Mouse (Mus musculus) bone marrow macrophage, adult 2 months (primary cell): ENCODE results near the gene Anxa5. TPM values are rescaled to one million over a fixed set of nuclear protein-coding genes. Genes with fewer than 3 reads are reported as not detected.

Source experiments
- H3K27ac ChIP-seq: 2 replicates; pipeline ENCODE4 v1.5.1; 2012; ENCODE audit warnings: low read depth, low read length; ENCODE audit not compliant: insufficient read depth
- H3K4me1 ChIP-seq: 2 replicates; pipeline ENCODE4 v1.6.1; 2012; ENCODE audit warnings: low read length; ENCODE audit not compliant: control insufficient read depth, insufficient read depth
- H3K4me3 ChIP-seq: 2 replicates; pipeline ENCODE4 v1.5.1; 2012; ENCODE audit warnings: mild to moderate bottlenecking, low read length, moderate library complexity; ENCODE audit not compliant: insufficient read depth
- CTCF ChIP-seq: IDR thresholded peaks from 2 replicates; pipeline ENCODE4 v1.5.1; 2012; ENCODE audit warnings: low read depth, mild to moderate bottlenecking, low read length, moderate library complexity
- POLR2A ChIP-seq: IDR thresholded peaks from 2 replicates; pipeline ENCODE4 v1.6.1; 2012; ENCODE audit warnings: mild to moderate bottlenecking, low read depth, low read length, borderline replicate concordance
- polyA plus RNA-seq: library from polyadenylated mRNA; stranded (reverse); fragments of >200 nt; gene quantifications from 2 replicates; pipeline ENCODE4 v1.2.4, GENCODE M21; 2012; ENCODE audit not compliant: missing spikeins, insufficient read depth, insufficient read length

Anxa5 gene
- 833 and 897 TPM in 2 replicates for polyA plus RNA-seq

DNA sequence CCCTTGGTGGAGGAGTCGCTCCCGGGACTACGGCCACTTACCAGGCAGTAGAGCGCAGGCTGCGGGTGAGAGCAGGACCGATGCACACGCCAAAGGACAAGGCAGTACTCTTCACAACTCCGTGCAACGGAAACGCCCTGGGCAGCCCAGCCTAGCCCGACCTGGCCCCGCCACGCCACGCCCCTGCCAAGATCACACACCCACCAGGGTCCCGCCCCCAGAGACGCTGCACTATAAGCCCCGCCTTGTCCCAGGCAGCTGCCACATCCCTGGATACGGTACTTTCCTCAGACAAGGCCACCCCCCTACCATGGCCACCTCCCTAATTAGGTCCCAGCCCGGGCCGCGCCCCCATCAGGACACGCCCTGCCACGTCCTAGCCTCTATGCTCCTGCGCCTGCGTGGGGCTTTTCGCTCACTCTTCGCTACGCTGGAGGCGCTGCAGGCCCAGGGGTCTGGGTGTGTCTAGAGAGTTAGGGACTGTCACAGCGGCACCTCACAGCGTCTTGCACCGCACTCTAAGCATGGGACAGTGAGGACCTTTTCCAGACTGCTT lies at the start of gene Anxa5, which contains the start of gene 1810062G17Rik:
Gene Anxa5, minus strand, starts transcription at position 363 of the 556 bp plus-strand sequence.
Gene 1810062G17Rik, plus strand, starts transcription at position 406 of the 556 bp plus-strand sequence.
- peak within 1 kb of the TSS; percentile 94 for H3K4me3 ChIP-seq
- peak within 1 kb of the TSS; percentile 98 for H3K27ac ChIP-seq
- TF ChIP-seq CTCF (no peak), POLR2A (0 out of 2 replicates have a peak, but pooled peaks have one; percentile 74)
- peaks cover 26% of the 10 kb centered on the region for H3K4me1 ChIP-seq

DNA sequence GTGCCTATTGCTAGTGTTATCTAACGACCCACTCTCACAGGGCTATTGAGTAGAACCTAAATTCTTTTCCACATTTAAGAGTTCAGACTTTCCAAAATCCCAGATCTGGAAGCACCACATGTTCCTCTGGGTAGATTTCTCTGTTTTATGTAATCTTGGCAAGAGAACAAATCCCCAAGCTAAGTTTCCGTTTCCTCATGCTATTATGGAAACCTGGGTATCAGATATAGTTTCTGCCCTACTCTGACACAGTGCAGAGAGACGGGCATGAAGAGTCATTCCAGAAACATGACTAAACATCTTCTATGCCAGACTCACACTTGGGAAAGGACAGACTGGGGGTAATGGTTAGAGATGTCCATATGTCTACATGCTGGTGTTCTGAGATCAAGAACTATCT lies 48.8 kb upstream of the Anxa5 start:
- TF ChIP-seq POLR2A (no peak), CTCF (no peak)
- Histone ChIP-seq H3K4me1 (no peaks in the 10 kb centered on the region), H3K4me3 (no peak overlapping the region), H3K27ac (no peak overlapping the region)

DNA sequence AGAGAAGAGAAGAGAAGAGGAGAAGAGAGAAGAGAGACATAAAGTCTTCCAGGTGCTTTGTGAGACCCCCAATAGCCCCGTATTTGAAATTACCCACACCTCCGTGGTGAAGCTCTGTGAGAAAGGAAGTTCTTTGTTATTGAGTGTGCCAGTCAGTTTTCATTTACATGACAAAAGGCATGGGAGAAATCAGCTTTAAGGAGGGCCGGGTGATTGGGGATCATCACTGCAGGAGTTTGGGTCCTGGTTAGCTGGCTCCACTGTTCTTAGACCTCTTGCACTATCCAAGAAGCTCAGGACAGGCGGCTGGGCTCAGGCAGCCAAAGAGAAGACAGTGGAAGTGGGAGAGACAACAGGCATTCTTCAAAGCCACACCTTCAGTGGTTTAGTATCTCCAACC lies 46.4 kb upstream of the Anxa5 start:
- TF ChIP-seq CTCF (no peak), POLR2A (no peak)

DNA sequence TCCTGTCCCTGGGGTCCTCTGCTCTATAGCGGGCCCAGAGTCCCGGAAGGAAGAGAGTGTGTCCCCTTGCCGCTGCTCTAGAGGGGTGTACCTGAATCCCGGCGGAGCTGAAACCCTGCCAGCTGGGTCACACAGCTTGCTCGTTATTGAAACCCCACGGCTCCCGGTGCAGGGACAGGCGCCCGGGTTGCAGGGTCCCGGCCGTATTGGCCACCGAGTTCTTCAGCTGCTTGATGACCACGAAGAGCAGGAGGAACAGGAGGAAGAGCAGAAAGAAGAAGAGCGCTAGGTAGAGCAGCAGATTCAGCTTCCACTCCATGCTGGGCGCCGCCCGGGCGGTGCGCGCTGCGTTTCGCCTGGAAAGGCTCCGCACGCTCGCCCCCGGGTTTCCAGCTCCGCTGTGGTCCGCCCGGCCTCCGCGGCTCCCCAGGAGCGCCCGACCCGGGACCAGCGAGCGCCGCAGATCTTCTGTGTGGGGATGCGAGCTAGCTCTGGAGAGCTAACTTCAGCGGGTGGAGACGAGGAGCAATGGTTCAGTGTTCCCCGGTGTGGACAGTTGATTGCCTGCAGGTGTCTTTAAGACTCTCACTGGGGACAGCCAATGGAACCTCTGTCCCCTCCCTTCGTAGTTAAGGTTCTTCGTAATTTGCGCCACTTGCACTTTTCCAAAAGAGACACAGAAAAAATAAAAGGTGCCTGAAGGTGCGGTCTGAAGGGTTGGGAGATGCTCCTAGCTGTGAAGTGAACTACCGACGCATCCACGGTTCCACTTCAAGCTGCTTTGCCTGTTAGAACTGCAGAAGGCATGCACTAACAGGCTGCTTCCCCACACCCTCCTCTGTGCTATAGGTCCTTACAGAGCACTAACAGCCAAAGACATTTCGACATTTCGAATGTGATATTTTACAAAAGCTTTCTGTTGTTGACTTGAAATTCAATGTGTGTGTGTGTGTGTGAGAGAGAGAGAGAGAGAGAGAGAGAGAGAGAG lies 45.7 kb upstream of the Anxa5 start, which contains the start of gene Gm11549:
Gene Gm11549, minus strand, starts transcription at position 741 of the 988 bp plus-strand sequence.
- H3K27ac ChIP-seq: no peak within 1 kb of the TSS
- H3K4me3 ChIP-seq: peak within 1 kb of the TSS; percentile 37
- TF ChIP-seq CTCF (no peak), POLR2A (no peak)
- no peaks in the 10 kb centered on the region for H3K4me1 ChIP-seq

More for the DNA sequence above, 46.4 kb upstream of the Anxa5 start:
- Histone ChIP-seq H3K4me3 (no peak overlapping the region), H3K27ac (no peak overlapping the region), H3K4me1 (no peaks in the 10 kb centered on the region)

DNA sequence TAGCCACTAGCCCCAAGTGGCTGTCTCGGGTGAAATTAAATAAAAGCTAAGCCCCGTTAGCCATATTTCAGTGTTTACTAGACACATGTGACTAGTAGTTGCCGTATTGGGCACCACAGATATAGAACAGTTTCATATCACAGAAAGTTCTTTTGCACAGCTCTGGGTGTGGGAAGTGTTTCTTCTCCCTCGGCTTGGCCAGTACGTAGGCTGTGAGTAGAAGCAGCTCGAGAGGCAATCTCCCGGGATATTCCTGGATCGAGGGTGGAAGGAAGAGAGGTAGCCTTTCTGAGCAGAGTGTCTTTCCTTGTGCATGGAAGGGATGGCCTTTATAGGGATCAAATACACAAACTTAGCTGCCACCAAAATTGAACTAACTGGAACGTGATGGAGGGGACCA lies 40.5 kb upstream of the Anxa5 start:
- TF ChIP-seq POLR2A: no peak
- no peak for TF ChIP-seq CTCF
- no peak overlapping the region for H3K27ac ChIP-seq
- no peak overlapping the region for H3K4me3 ChIP-seq
- no peaks in the 10 kb centered on the region for H3K4me1 ChIP-seq

DNA sequence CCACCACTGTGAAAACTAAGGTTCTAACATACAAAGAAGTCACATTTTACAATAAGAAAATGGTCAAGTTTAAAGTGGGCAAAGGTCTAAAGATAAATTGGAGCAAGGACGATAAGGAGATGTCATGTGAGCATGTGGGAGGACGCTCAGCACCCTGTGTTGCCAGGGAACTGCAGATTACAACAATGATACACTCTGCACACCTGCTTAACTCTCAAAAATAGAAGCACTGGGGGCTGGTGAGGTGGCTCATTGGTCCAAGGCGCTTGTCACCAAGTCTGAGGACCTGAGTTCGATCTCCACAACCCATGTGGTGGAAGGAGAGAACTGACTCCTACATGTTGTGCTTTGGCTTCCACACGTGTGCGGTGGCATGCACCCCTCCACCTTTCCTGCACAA lies 35.8 kb upstream of the Anxa5 start:
- TF ChIP-seq CTCF (no peak), POLR2A (no peak)
- H3K4me1 ChIP-seq: no peaks in the 10 kb centered on the region

DNA sequence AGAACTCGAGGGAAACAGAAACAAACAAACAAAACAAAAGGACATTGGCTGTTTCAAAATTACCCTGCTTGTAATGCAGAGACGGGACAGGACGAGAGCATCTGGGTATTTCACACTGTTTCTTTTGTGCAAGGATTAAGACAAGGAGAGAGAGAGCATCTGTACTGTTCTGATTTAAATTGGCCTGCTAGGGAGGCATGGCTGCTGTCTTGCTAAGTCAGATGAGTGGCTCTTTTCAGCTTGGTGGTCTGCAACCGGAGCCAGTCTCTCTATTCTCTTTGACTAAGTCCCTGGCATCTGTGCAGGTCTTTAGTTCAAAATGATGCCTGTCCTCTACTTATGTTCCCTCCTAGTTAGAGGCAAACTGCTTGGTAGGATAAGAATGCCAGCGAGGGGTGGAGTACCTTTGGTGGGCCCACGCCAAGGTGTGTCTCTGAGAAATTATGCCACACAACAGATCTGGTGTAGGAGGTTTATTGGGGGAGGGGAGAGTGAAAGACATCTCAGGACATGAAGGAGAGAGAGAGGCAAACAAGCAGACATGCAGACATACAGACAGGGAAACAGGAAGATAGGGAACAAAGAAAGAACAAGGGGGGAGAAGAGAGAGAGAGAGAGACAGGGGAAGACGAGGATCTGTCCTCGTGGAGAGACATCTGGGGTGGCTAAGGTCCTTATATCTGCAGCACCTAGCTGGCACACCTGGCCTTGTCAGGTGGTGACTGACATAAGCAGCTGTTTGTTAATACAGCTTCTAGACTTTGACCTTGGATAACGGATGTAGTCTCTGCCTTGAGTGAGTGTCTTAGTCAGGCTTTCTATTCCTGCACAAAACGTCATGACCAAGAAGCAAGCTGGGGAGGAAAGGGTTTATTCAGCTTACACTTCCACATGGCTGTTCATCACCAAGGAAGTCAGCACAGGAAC lies 30.4 kb upstream of the Anxa5 start:
- TF ChIP-seq POLR2A (no peak), CTCF (no peak)
- Histone ChIP-seq H3K27ac (no peak overlapping the region), H3K4me1 (no peaks in the 10 kb centered on the region), H3K4me3 (no peak overlapping the region)

More for the DNA sequence above, 35.8 kb upstream of the Anxa5 start:
- no peak overlapping the region for H3K4me3 ChIP-seq
- no peak overlapping the region for H3K27ac ChIP-seq

DNA sequence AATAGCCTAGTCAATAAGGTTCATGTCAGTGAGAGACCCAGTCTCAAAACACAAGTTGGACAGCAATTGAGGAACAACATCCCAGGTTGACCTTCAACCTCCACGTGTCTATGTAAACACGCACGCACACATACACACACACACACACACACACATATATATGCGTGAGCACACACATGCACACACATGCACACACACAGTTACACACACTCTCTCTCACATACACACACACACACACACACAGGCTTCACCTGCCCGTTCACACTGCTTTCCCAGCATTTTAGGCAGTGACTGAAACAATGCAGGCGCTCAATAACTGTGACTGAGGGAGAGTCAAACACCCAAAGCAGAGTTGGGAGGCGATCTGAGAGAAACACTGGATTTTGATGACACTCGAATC lies 29.6 kb upstream of the Anxa5 start:
- Histone ChIP-seq H3K4me3 (no peak overlapping the region), H3K4me1 (no peaks in the 10 kb centered on the region)
- no peak for TF ChIP-seq POLR2A
- TF ChIP-seq CTCF: no peak

DNA sequence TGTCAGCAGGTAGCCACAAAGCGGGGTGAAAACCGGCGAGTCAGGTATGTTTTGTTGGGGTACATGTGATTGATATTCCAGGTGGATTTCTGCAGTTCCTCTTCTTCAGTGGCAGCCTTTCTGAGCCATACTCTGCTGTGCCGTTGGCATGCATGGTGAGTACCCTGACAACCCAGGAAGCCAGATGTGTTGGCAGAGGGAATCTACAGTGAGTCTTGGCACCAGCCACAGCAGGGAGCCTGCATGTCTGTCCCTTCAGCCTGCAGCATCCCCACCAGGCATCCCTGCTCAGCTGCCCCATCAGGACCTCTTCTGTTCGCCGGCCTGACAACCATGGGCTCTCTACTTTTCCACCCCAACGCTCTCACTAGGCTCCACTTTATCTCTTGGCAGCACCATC lies 25.9 kb upstream of the Anxa5 start:
- TF ChIP-seq CTCF (no peak), POLR2A (no peak)
- Histone ChIP-seq H3K4me3 (no peak overlapping the region), H3K4me1 (peaks cover 2% of the 10 kb centered on the region; the same call in 1 of the 2 replicates), H3K27ac (no peak overlapping the region)

More for the DNA sequence above, 29.6 kb upstream of the Anxa5 start:
- H3K27ac ChIP-seq: no peak overlapping the region
